Mouse (Mus musculus): ENCODE data around the gene Sbno1. TPM values are rescaled to one million over a fixed set of nuclear protein-coding genes. Genes with fewer than 3 reads are reported as not detected.

Sbno1 gene
- polyA plus RNA-seq, 1 experiment = 11.3 TPM

- Histone ChIP-seq H3K4me2 (ENCODE audit: low read depth) (peak overlapping the region; percentile 99), H3K36me3 (ENCODE audit: control insufficient read depth, insufficient read depth) (peaks cover 12% of the 10 kb centered on the region), H3ac (ENCODE audit: control insufficient read depth, insufficient read length) (peak overlapping the region; percentile 95), H3K79me2 (ENCODE audit: control insufficient read depth, insufficient read depth) (peaks cover 40% of the 10 kb centered on the region), H3K27me3 (ENCODE audit: control insufficient read depth, insufficient read depth, insufficient read length) (no peaks in the 10 kb centered on the region), H3K4me3 (peak overlapping the region; percentile 83)
- peak in 2 of 3 experiments; percentile 0 to 26 for TF ChIP-seq MYOD1 (IDR thresholded peaks at IDR 0.05; ENCODE audit: control insufficient read depth in 1 of 3, insufficient read length in 2 of 3, low read depth in 2 of 3)
- no peak for TF ChIP-seq USF1 (IDR thresholded peaks at IDR 0.05; ENCODE audit: low read depth)
- TF ChIP-seq POLR2A (IDR thresholded peaks at IDR 0.05; ENCODE audit: insufficient read length, low read depth) = peak; percentile 85
- no peak for TF ChIP-seq SRF (IDR thresholded peaks at IDR 0.05; ENCODE audit: control insufficient read depth, insufficient read length, low read depth)
- TF ChIP-seq CEBPB (IDR thresholded peaks at IDR 0.05; ENCODE audit: insufficient read depth, poor library complexity, severe bottlenecking) = no peak
- peak; percentile 67 for TF ChIP-seq POLR2AphosphoS2 (IDR thresholded peaks at IDR 0.05; ENCODE audit: insufficient read length, low read depth)
- TF ChIP-seq MAX (IDR thresholded peaks at IDR 0.05; ENCODE audit: low read depth) = no peak
- no peak for TF ChIP-seq TCF3 (IDR thresholded peaks at IDR 0.05; ENCODE audit: insufficient read length, low read depth)
- no peak for TF ChIP-seq E2F4 (IDR thresholded peaks at IDR 0.05; ENCODE audit: insufficient read depth)
- no peak for TF ChIP-seq TCF12 (IDR thresholded peaks at IDR 0.05; ENCODE audit: insufficient read depth, poor library complexity, severe bottlenecking)
- peak in 1 of 3 experiments; percentile 4 for TF ChIP-seq MYOG (IDR thresholded peaks at IDR 0.05; ENCODE audit: control insufficient read depth in 1 of 3, insufficient read depth in 1 of 3, insufficient read length in 2 of 3, low read depth in 2 of 3)
- peak; percentile 43 for TF ChIP-seq REST (IDR thresholded peaks at IDR 0.05; ENCODE audit: insufficient read depth, insufficient read length)
Observed at GRCm38 (mm10) chr5:124352141-124352920, 73.5 kb downstream of the Sbno1 start.

GRCm38 (mm10) chr5:124351604-124352003, 74.2 kb downstream of the Sbno1 start:
- Histone ChIP-seq H3K4me3 (peak overlapping the region; percentile 83), H3K36me3 (ENCODE audit: control insufficient read depth, insufficient read depth) (peaks cover 14% of the 10 kb centered on the region), H3K4me2 (ENCODE audit: low read depth) (peak overlapping the region; percentile 99), H3K27me3 (ENCODE audit: control insufficient read depth, insufficient read depth, insufficient read length) (no peaks in the 10 kb centered on the region), H3ac (ENCODE audit: control insufficient read depth, insufficient read length) (peak overlapping the region; percentile 95), H3K79me2 (ENCODE audit: control insufficient read depth, insufficient read depth) (peaks cover 40% of the 10 kb centered on the region)
- TF ChIP-seq CEBPB (IDR thresholded peaks at IDR 0.05; ENCODE audit: insufficient read depth, poor library complexity, severe bottlenecking) (no peak), MYOD1 (IDR thresholded peaks at IDR 0.05; ENCODE audit: control insufficient read depth in 1 of 3, insufficient read length in 2 of 3, low read depth in 2 of 3) (no peak), MYOG (IDR thresholded peaks at IDR 0.05; ENCODE audit: control insufficient read depth in 1 of 3, insufficient read depth in 1 of 3, insufficient read length in 2 of 3, low read depth in 2 of 3) (no peak), POLR2AphosphoS2 (IDR thresholded peaks at IDR 0.05; ENCODE audit: insufficient read length, low read depth) (no peak), MAX (IDR thresholded peaks at IDR 0.05; ENCODE audit: low read depth) (no peak), POLR2A (IDR thresholded peaks at IDR 0.05; ENCODE audit: insufficient read length, low read depth) (no peak), E2F4 (IDR thresholded peaks at IDR 0.05; ENCODE audit: insufficient read depth) (no peak), USF1 (IDR thresholded peaks at IDR 0.05; ENCODE audit: low read depth) (no peak), SRF (IDR thresholded peaks at IDR 0.05; ENCODE audit: control insufficient read depth, insufficient read length, low read depth) (no peak), TCF3 (IDR thresholded peaks at IDR 0.05; ENCODE audit: insufficient read length, low read depth) (no peak), TCF12 (IDR thresholded peaks at IDR 0.05; ENCODE audit: insufficient read depth, poor library complexity, severe bottlenecking) (no peak), REST (IDR thresholded peaks at IDR 0.05; ENCODE audit: insufficient read depth, insufficient read length) (no peak)

- Histone ChIP-seq H3K4me2 (ENCODE audit: low read depth) (peak overlapping the region; percentile 99), H3K27me3 (ENCODE audit: control insufficient read depth, insufficient read depth, insufficient read length) (no peaks in the 10 kb centered on the region), H3ac (ENCODE audit: control insufficient read depth, insufficient read length) (peak overlapping the region; percentile 95), H3K36me3 (ENCODE audit: control insufficient read depth, insufficient read depth) (peaks cover 16% of the 10 kb centered on the region), H3K79me2 (ENCODE audit: control insufficient read depth, insufficient read depth) (peaks cover 40% of the 10 kb centered on the region), H3K4me3 (peak overlapping the region; percentile 83)
- TF ChIP-seq MYOD1 (IDR thresholded peaks at IDR 0.05; ENCODE audit: control insufficient read depth in 1 of 3, insufficient read length in 2 of 3, low read depth in 2 of 3) (peak; percentile 86 to 99 (median 99)), POLR2A (IDR thresholded peaks at IDR 0.05; ENCODE audit: insufficient read length, low read depth) (peak; percentile 96), REST (IDR thresholded peaks at IDR 0.05; ENCODE audit: insufficient read depth, insufficient read length) (no peak), E2F4 (IDR thresholded peaks at IDR 0.05; ENCODE audit: insufficient read depth) (no peak), MYOG (IDR thresholded peaks at IDR 0.05; ENCODE audit: control insufficient read depth in 1 of 3, insufficient read depth in 1 of 3, insufficient read length in 2 of 3, low read depth in 2 of 3) (peak; percentile 97 to 100 (median 99)), CEBPB (IDR thresholded peaks at IDR 0.05; ENCODE audit: insufficient read depth, poor library complexity, severe bottlenecking) (no peak), MAX (IDR thresholded peaks at IDR 0.05; ENCODE audit: low read depth) (no peak), SRF (IDR thresholded peaks at IDR 0.05; ENCODE audit: control insufficient read depth, insufficient read length, low read depth) (no peak), TCF3 (IDR thresholded peaks at IDR 0.05; ENCODE audit: insufficient read length, low read depth) (peak; percentile 92), TCF12 (IDR thresholded peaks at IDR 0.05; ENCODE audit: insufficient read depth, poor library complexity, severe bottlenecking) (peak; percentile 90), USF1 (IDR thresholded peaks at IDR 0.05; ENCODE audit: low read depth) (no peak), POLR2AphosphoS2 (IDR thresholded peaks at IDR 0.05; ENCODE audit: insufficient read length, low read depth) (peak; percentile 97)
Observed at GRCm38 (mm10) chr5:124351111-124351560, 74.7 kb downstream of the Sbno1 start.

GRCm38 (mm10) chr5:124350350-124350749, 75.5 kb downstream of the Sbno1 start:
- Histone ChIP-seq H3K4me3 (peak overlapping the region; percentile 83), H3K36me3 (ENCODE audit: control insufficient read depth, insufficient read depth) (peaks cover 16% of the 10 kb centered on the region), H3K27me3 (ENCODE audit: control insufficient read depth, insufficient read depth, insufficient read length) (no peaks in the 10 kb centered on the region), H3K79me2 (ENCODE audit: control insufficient read depth, insufficient read depth) (peaks cover 40% of the 10 kb centered on the region), H3ac (ENCODE audit: control insufficient read depth, insufficient read length) (no peak overlapping the region), H3K4me2 (ENCODE audit: low read depth) (peak overlapping the region; percentile 99)
- TF ChIP-seq CEBPB (IDR thresholded peaks at IDR 0.05; ENCODE audit: insufficient read depth, poor library complexity, severe bottlenecking) (no peak), USF1 (IDR thresholded peaks at IDR 0.05; ENCODE audit: low read depth) (no peak), MAX (IDR thresholded peaks at IDR 0.05; ENCODE audit: low read depth) (no peak), MYOD1 (IDR thresholded peaks at IDR 0.05; ENCODE audit: control insufficient read depth in 1 of 3, insufficient read length in 2 of 3, low read depth in 2 of 3) (no peak), TCF12 (IDR thresholded peaks at IDR 0.05; ENCODE audit: insufficient read depth, poor library complexity, severe bottlenecking) (no peak)
